Mouse (Mus musculus) heart, embryonic 11.5 days (tissue): ENCODE results near the gene Dlgap1. TPM values are rescaled to one million over a fixed set of nuclear protein-coding genes. Genes with fewer than 3 reads are reported as not detected.

Experiments
- ATAC-seq: fragments of 200-750 bp; cut with Nextera tagmentation; replicated peaks from 2 replicates; pipeline ENCODE4 v1.8.0; 2017; ENCODE audit warnings: moderate library complexity; ENCODE audit not compliant: insufficient number of reproducible peaks, low FRiP score, low TSS enrichment
- H3K27ac ChIP-seq: fragments of 300-500 bp; sonication (generic); 2 replicates; pipeline ENCODE4 v1.5.1; 2014; ENCODE audit warnings: mild to moderate bottlenecking, low read depth, low read length
- H3K27me3 ChIP-seq: fragments of 300-500 bp; sonication (generic); 2 replicates; pipeline ENCODE4 v1.6.1; 2014; ENCODE audit warnings: mild to moderate bottlenecking, low read length, mixed read lengths; ENCODE audit not compliant: control insufficient read depth, insufficient read depth
- H3K36me3 ChIP-seq: fragments of 300-500 bp; sonication (generic); 2 replicates; pipeline ENCODE4 v1.6.1; 2014; ENCODE audit warnings: mild to moderate bottlenecking, low read length, moderate library complexity, mixed read lengths; ENCODE audit not compliant: control insufficient read depth, insufficient read depth
- H3K4me1 ChIP-seq: fragments of 300-500 bp; sonication (generic); 2 replicates; pipeline ENCODE4 v1.6.1; 2014; ENCODE audit warnings: low read length; ENCODE audit not compliant: control insufficient read depth, insufficient read depth
- H3K4me2 ChIP-seq: fragments of 300-500 bp; sonication (generic); 2 replicates; pipeline ENCODE4 v1.6.1; 2014; ENCODE audit warnings: mild to moderate bottlenecking, moderate library complexity
- H3K4me3 ChIP-seq: fragments of 300-500 bp; sonication (generic); 2 replicates; pipeline ENCODE4 v1.5.1; 2014; ENCODE audit warnings: low read depth, low read length
- H3K9ac ChIP-seq: fragments of 300-500 bp; sonication (generic); 2 replicates; pipeline ENCODE4 v1.6.1; 2014; ENCODE audit warnings: mild to moderate bottlenecking, low read depth, low read length, moderate library complexity
- H3K9me3 ChIP-seq: fragments of 300-500 bp; sonication (generic); replicated peaks from 2 replicates; pipeline ENCODE4 v1.6.1; 2016; ENCODE audit warnings: low read length; ENCODE audit not compliant: control insufficient read depth
- WGBS: fragments of 180-500 bp; shearing (Covaris S2); extraction: QIAGEN DNeasy Blood & Tissue Kit; methylation state at CpG from one replicate; pipeline ENCODE4 v1.1.7; 2014; ENCODE audit not compliant: insufficient replicate concordance; 5-methylcytosine and 5-hydroxymethylcytosine counted together
- polyA plus RNA-seq: library from polyadenylated mRNA; unstranded; fragments of >200 nt; fragmentation: Nextera tagmentation; extraction: Ambion mirVana; gene quantifications from 2 replicates; pipeline ENCODE4 v1.2.1, GENCODE M21; 2014

Gene Dlgap1
- polyA plus RNA-seq, 1 experiment from 2014 or later = 1.3 TPM

- Histone ChIP-seq H3K27ac (no peak overlapping the region), H3K9me3 (no peaks in the 10 kb centered on the region), H3K4me1 (no peaks in the 10 kb centered on the region), H3K9ac (no peak overlapping the region), H3K36me3 (no peaks in the 10 kb centered on the region), H3K4me3 (no peak overlapping the region), H3K4me2 (no peak overlapping the region), H3K27me3 (no peaks in the 10 kb centered on the region)
- WGBS = 71% methylated on average over 6 of the region's 6 CpGs
- ATAC-seq = no peak
These were observed 279.4 kb downstream of the Dlgap1 start for GRCm38 (mm10) chr17:70248250-70248649.

GRCm38 (mm10) chr17:70252476-70252875 is 283.6 kb downstream of the Dlgap1 start:
- Histone ChIP-seq H3K9ac (no peak overlapping the region), H3K4me3 (no peak overlapping the region), H3K36me3 (no peaks in the 10 kb centered on the region), H3K27ac (no peak overlapping the region), H3K27me3 (no peaks in the 10 kb centered on the region), H3K9me3 (no peaks in the 10 kb centered on the region), H3K4me2 (no peak overlapping the region), H3K4me1 (no peaks in the 10 kb centered on the region)
- ATAC-seq = no peak
- WGBS = 81% methylated on average over 3 of the region's 3 CpGs

- H3K4me1 ChIP-seq = no peaks in the 10 kb centered on the region
- WGBS = 72% methylated on average over 4 of the region's 4 CpGs
- H3K4me3 ChIP-seq = no peak overlapping the region
- no peaks in the 10 kb centered on the region for H3K9me3 ChIP-seq
- H3K9ac ChIP-seq = no peak overlapping the region
- no peaks in the 10 kb centered on the region for H3K27me3 ChIP-seq
- H3K4me2 ChIP-seq = no peak overlapping the region
- ATAC-seq = no peak
- H3K27ac ChIP-seq = no peak overlapping the region
- no peaks in the 10 kb centered on the region for H3K36me3 ChIP-seq
These were observed 287.5 kb downstream of the Dlgap1 start for GRCm38 (mm10) chr17:70256371-70256770.

- H3K36me3 ChIP-seq = no peaks in the 10 kb centered on the region
- no peak overlapping the region for H3K27ac ChIP-seq
These were observed 294.3 kb downstream of the Dlgap1 start for GRCm38 (mm10) chr17:70263156-70263555.

GRCm38 (mm10) chr17:70272125-70272524 is 303.3 kb downstream of the Dlgap1 start:
- no peaks in the 10 kb centered on the region for H3K27me3 ChIP-seq
- no peak overlapping the region for H3K4me3 ChIP-seq
- no peaks in the 10 kb centered on the region for H3K4me1 ChIP-seq
- no peak for ATAC-seq
- 0 out of 2 replicates have a peak, but pooled peaks cover 2% of the 10 kb centered on the region for H3K9me3 ChIP-seq
- H3K27ac ChIP-seq = no peak overlapping the region
- 88% methylated on average over 2 of the region's 2 CpGs for WGBS
- H3K36me3 ChIP-seq = no peaks in the 10 kb centered on the region
- no peak overlapping the region for H3K9ac ChIP-seq
- no peak overlapping the region for H3K4me2 ChIP-seq

More at GRCm38 (mm10) chr17:70263156-70263555, 294.3 kb downstream of the Dlgap1 start:
- Histone ChIP-seq H3K4me3 (no peak overlapping the region), H3K9ac (no peak overlapping the region), H3K4me2 (no peak overlapping the region), H3K4me1 (no peaks in the 10 kb centered on the region), H3K9me3 (no peaks in the 10 kb centered on the region), H3K27me3 (no peaks in the 10 kb centered on the region)
- no peak for ATAC-seq
- 80% methylated on average over 3 of the region's 3 CpGs for WGBS

- WGBS = 76% methylated on average over 2 of the region's 2 CpGs
- no peaks in the 10 kb centered on the region for H3K4me1 ChIP-seq
- H3K27me3 ChIP-seq = no peaks in the 10 kb centered on the region
- H3K9ac ChIP-seq = no peak overlapping the region
- H3K4me2 ChIP-seq = no peak overlapping the region
- ATAC-seq = no peak
- H3K27ac ChIP-seq = no peak overlapping the region
- H3K36me3 ChIP-seq = no peaks in the 10 kb centered on the region
- H3K9me3 ChIP-seq = no peaks in the 10 kb centered on the region
- H3K4me3 ChIP-seq = no peak overlapping the region
These were observed 318.8 kb downstream of the Dlgap1 start for GRCm38 (mm10) chr17:70287708-70288107.

- Histone ChIP-seq H3K9ac (no peak overlapping the region), H3K9me3 (no peaks in the 10 kb centered on the region), H3K27ac (no peak overlapping the region), H3K4me1 (no peaks in the 10 kb centered on the region), H3K36me3 (no peaks in the 10 kb centered on the region), H3K4me2 (no peak overlapping the region), H3K4me3 (no peak overlapping the region), H3K27me3 (no peaks in the 10 kb centered on the region)
- 79% methylated on average over 7 of the region's 7 CpGs for WGBS
- no peak for ATAC-seq
These were observed 325.2 kb downstream of the Dlgap1 start for GRCm38 (mm10) chr17:70294106-70294505.

GRCm38 (mm10) chr17:70301941-70302478 is 333.1 kb downstream of the Dlgap1 start:
- 64% methylated on average over 9 of the region's 9 CpGs for WGBS
- H3K9me3 ChIP-seq = no peaks in the 10 kb centered on the region
- no peak overlapping the region for H3K27ac ChIP-seq

GRCm38 (mm10) chr17:70302656-70303055 is 333.8 kb downstream of the Dlgap1 start:
- Histone ChIP-seq H3K27ac (no peak overlapping the region), H3K9me3 (no peaks in the 10 kb centered on the region), H3K9ac (no peak overlapping the region), H3K4me3 (no peak overlapping the region), H3K36me3 (no peaks in the 10 kb centered on the region), H3K4me1 (no peaks in the 10 kb centered on the region), H3K4me2 (no peak overlapping the region), H3K27me3 (no peaks in the 10 kb centered on the region)
- WGBS = 72% methylated on average over 2 of the region's 2 CpGs
- ATAC-seq = no peak

More at GRCm38 (mm10) chr17:70301941-70302478, 333.1 kb downstream of the Dlgap1 start:
- H3K36me3 ChIP-seq = no peaks in the 10 kb centered on the region
- H3K4me1 ChIP-seq = no peaks in the 10 kb centered on the region
- H3K9ac ChIP-seq = no peak overlapping the region
- no peak overlapping the region for H3K4me2 ChIP-seq
- no peak overlapping the region for H3K4me3 ChIP-seq
- H3K27me3 ChIP-seq = no peaks in the 10 kb centered on the region
- no peak for ATAC-seq
